In genomic region chr19:48356806-48357205, GRCm38 (mm10) we compare ENCODE assay signal across 12 mouse cellular contexts.
"Had no signal": no experiment of that assay in that cellular context is flagged by ENCODE, and none has a peak within 500 bp of the region (broad histone marks: within the 10 kb centered on the region; RNA-seq: fewer than 3 reads in every experiment).

No protein-coding gene starts in this region.

- ATAC-seq: lung, postnatal 0 days; midbrain, embryonic 15.5 days had no signal

- DNase-seq: kidney, adult 2 months; left cerebral cortex, postnatal 4 days; liver; liver, embryonic 13.5 days; lung, adult 18-20 months; lung, postnatal 36 days; right cerebral cortex, postnatal 4 days; spleen, adult 18-20 months; thymus, adult 18-20 months; thymus, postnatal 14 days had no signal
